Mouse (Mus musculus): Measurements from ENCODE around the gene Bik. TPM values are rescaled to one million over a fixed set of nuclear protein-coding genes. Genes with fewer than 3 reads are reported as not detected.
A peak's percentile ranks its signal among the peaks of the same experiment; 100 is the strongest.

The Bik gene
- total RNA-seq, 2 experiments from 2014 or later: 0.70 TPM; not detected in 1

DNA sequence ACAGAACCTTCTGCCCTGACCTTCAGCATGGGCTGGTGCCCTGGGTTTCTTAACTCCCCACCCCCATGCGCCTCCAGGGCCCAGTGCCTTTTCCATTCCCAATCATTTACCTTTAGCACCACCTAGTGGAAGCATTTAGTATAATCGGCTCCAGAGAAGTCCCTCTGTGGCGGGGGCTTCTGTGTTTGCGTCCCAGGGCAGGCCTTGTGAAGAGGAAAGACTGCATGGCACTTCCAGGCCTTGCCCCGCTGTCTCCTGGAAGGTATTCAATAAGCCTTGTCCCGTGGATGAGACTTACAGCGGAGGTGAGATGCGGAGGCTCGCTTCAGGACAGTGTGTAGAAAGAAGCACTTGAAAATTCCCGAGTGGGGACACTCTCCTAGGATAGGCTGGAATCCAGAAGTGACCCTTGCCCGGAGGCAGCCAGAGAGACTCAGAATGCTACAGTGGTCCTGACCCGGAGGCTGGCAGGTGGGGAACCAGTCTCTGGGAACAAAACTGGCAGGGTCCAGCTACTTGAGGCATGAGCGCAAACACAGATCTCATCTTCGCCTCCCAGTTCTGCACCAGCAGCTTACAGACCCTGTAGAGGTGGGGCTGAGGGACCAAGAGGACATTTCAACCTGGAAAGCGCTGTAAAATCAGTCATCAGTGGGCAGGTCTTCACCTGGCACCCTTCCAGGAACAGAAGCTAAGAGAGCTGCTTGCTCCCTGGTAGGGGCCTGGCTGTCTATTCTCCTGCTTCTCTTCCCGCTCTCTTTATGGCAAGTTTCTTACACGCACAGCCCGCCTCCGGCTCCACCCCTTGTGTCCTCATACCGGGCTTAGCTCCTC, 8.2 kb upstream of the Bik start:
- intact Hi-C loops (cut with DNase I): loop anchor here (1.0 to 10.0 kb wide), 4 partner anchors 136 to 714 kb away; no protein-coding TSS in a partner anchor
- Histone ChIP-seq H3K4me3 (no peak overlapping the region), H3K27ac (no peak overlapping the region)
- DNase-seq (ENCODE audit: extremely low spot score in 1 of 2, low spot score in 2 of 2): peak; percentile 38 to 45
- TF ChIP-seq CTCF (IDR thresholded peaks at IDR 0.05): peak; percentile 83

DNA sequence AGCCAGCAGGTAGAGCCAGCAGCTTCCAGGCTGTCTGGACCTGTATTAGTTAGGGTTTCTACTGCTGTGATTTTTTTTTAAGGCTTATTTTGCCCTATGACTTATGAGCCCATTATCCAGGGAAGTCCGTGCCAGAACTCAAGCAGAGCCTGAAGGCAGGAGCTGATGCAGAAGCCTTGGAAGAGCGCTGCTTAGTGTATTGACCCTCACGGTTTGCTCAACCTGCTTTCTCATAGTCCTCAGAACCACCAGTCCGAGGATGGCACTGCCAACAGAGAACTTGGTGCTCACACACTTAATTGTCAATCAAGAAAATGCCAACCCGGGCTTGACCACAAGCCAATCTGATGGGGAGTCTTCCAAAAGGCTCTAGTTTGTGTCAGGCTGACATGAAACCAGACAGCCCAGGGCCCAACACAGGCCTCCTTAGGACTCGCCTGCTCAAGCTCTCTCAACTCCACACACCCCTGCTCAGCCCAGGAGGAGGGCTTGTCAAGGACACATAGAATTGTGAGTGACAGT, 5.7 kb upstream of the Bik start:
- TF ChIP-seq CTCF (IDR thresholded peaks at IDR 0.05): no peak
- no peak for DNase-seq (ENCODE audit: extremely low spot score in 1 of 2, low spot score in 2 of 2)
- no peak overlapping the region for H3K27ac ChIP-seq
- intact Hi-C loops (cut with DNase I): no loop called here
- no peak overlapping the region for H3K4me3 ChIP-seq

DNA sequence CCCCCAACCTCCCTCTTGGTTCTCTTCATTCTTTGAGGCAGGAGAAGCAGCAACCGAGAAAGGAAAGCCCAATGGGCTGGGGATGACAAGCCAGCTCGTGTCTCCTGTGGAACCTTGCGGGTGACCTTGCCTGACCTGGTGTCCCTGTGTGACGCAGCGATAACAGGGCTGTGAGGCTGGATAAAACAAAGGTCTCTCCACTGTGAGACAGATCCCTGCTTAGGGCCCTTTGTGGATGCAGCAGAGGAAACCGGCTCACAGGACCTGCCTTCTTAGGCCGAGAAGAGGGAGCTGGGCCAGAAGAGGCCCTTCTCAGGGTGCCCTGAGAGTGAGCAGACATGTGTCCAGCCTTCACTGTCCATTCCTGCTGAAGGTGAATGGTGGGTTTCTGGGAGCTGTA, 3.5 kb upstream of the Bik start:
- no peak for TF ChIP-seq CTCF (IDR thresholded peaks at IDR 0.05)
- H3K27ac ChIP-seq: no peak overlapping the region
- intact Hi-C loops (cut with DNase I): no loop called here

DNA sequence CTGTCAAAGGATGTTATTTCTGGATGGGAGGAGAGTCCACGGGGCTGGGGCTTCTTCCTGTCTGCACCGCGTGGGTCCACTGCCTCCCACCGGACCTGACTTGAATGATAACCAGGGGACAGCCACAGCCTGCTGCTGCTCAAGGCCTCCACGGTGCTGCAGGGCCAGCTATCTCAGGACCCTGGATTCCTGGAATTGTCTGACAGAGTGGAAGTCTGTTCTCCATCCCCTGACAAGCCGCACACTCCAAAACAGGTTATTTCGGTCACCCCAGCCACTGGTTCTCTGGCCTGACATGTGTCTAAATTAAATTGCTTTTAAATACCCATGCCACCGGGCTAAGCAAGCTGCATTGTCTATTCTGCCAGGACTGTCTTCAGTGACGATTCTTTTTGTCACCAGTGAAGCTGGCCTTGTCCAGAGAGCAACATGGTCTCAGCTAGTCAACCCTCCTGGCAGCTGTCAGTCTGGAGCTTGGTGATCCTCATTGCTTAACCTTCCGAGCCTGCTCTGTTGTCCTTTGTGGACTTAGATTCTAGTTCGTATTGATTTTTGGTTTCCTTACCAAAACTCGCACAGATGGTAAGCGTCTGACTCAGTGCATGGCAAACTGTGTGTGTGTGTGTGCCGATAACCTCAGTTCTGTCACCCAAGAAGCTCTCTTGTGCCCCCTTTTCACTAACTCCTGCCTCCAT, 2.9 kb upstream of the Bik start:
- Histone ChIP-seq H3K4me3 (no peak overlapping the region), H3K27ac (no peak overlapping the region)
- no peak for TF ChIP-seq CTCF (IDR thresholded peaks at IDR 0.05)
- intact Hi-C loops (cut with DNase I): no loop called here
- no peak for DNase-seq (ENCODE audit: extremely low spot score in 1 of 2, low spot score in 2 of 2)

More for the DNA sequence above, 3.5 kb upstream of the Bik start:
- H3K4me3 ChIP-seq: no peak overlapping the region
- DNase-seq (ENCODE audit: extremely low spot score in 1 of 2, low spot score in 2 of 2): no peak

DNA sequence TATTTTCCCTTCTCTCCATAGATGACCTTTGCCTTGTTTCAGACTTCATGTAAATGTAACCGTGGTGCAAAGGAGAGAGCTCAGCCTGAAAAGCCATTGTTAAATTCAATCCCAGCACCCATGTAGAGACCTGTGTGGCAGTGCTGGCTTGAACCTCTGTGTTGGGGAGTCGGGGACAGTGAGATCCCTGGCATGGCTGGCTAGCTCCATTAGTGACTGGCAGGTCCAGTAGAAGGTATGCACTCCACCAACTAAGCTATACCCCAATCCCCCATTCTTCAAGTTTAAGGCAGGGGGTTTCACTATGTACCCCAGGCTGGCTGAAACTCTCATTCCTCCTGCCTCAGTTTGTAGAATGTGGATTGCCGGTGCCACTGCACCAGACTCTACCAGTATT, 2.3 kb upstream of the Bik start:
- intact Hi-C loops (cut with DNase I): no loop called here
- no peak for TF ChIP-seq CTCF (IDR thresholded peaks at IDR 0.05)
- Histone ChIP-seq H3K4me3 (no peak overlapping the region), H3K27ac (no peak overlapping the region)
- DNase-seq (ENCODE audit: extremely low spot score in 1 of 2, low spot score in 2 of 2): no peak

DNA sequence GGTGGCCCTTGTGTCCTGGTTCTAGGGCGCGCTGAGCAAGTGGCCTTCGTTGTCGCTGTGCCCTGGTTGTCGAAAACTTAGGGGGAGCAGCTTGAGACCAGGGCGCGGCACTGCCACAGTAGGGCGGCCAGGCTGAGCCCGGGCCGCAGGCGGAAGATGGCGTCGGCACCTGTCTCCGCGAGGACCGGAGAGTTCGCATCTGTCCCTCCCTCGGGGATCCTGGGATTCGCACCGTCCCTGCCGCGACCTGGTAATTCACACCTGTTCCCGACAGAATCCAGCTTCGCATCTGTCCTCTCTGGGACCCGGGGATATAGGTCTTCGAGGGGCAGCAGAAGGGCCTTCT, 403 bp downstream of the Bik start:
- Histone ChIP-seq H3K27ac (no peak overlapping the region), H3K4me3 (peak overlapping the region; percentile 50)
- no peak for TF ChIP-seq CTCF (IDR thresholded peaks at IDR 0.05)
- intact Hi-C loops (cut with DNase I): no loop called here
- DNase-seq (ENCODE audit: extremely low spot score in 1 of 2, low spot score in 2 of 2): no peak

DNA sequence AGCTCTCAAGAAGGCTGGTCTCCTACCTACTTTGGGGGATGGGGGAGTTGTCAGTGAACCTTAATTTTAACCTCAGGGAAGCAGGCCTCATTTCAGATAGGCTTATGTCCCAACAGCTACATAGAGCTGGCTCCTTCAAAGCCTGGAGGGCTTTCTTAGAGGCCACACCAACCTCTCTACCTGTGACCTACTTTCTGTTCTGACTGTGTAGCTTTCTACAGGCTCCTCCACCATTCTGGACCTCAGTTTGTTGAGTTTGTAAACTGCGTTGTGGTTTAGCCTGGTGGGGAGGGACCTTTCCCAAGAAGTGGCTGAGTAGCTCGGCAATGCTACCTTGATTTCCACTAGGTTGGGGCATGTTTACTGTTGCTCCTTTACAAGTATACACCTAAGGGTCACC, 1.1 kb downstream of the Bik start:
- Histone ChIP-seq H3K27ac (no peak overlapping the region), H3K4me3 (no peak overlapping the region)
- DNase-seq (ENCODE audit: extremely low spot score in 1 of 2, low spot score in 2 of 2): no peak
- no peak for TF ChIP-seq CTCF (IDR thresholded peaks at IDR 0.05)
- intact Hi-C loops (cut with DNase I): no loop called here

DNA sequence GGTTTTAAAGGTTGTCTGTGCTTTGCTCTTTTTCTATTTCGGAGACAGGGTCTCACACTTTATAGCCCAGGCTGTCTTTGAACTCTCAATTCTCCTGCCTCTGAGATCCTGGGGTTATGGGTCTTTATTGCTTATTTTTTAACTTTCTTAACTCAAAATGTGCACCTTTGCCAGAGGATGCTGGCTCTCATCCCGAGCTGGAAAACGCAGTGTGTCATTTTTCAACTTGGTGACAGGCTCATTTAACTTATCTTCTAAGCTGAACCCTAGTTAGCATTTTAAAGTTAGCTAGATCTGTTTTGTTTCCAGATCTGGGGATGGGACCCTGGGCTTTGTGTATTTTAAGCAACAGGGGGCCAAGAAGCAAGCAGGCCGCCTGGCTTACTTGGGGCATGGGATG, 2.2 kb downstream of the Bik start:
- DNase-seq (ENCODE audit: extremely low spot score in 1 of 2, low spot score in 2 of 2): no peak
- Histone ChIP-seq H3K4me3 (no peak overlapping the region), H3K27ac (no peak overlapping the region)
- no peak for TF ChIP-seq CTCF (IDR thresholded peaks at IDR 0.05)
- intact Hi-C loops (cut with DNase I): no loop called here

DNA sequence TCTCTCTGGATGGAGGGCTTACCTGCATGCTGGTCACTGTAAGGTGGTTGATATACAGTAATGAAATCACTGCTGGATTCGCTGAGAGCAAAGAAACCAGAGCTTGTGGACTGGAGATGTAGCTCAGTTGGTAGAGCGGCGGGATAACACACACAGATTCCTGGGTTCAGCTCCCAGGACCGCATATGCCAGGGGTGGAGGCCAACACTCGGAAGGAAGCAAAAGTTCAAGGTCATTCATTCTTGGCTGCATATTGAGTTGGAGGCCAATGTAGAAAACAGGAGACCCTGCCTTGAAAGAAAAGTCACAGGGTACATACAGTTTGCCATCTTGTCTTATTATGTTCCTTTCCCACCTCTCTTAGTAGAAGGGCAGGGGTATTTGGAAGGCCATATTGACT, 3.1 kb downstream of the Bik start:
- H3K27ac ChIP-seq: no peak overlapping the region
- no peak for DNase-seq (ENCODE audit: extremely low spot score in 1 of 2, low spot score in 2 of 2)
- intact Hi-C loops (cut with DNase I): no loop called here
- no peak for TF ChIP-seq CTCF (IDR thresholded peaks at IDR 0.05)
- H3K4me3 ChIP-seq: no peak overlapping the region

DNA sequence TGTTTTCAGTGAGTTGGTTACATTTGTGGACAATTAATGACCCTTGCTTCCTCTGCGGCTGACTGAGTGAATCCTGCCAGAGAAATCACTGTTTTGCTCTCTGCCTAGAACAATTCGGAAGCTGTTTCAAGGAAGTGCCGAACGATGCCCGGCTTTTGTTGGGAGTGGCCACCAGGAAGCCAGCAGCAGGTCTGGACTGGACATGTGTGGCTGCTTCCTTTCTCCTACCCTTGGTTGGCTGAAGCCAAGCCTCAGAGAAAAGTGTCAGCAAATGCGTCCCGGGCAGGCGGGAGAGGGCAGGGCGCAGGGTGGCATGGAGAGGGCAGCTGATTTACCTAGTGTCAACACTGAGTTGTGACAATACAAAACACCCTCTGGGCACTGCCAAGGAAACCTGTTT, 3.6 kb downstream of the Bik start:
- H3K27ac ChIP-seq: no peak overlapping the region
- intact Hi-C loops (cut with DNase I): no loop called here
- no peak for TF ChIP-seq CTCF (IDR thresholded peaks at IDR 0.05)
- no peak for DNase-seq (ENCODE audit: extremely low spot score in 1 of 2, low spot score in 2 of 2)
- H3K4me3 ChIP-seq: no peak overlapping the region

DNA sequence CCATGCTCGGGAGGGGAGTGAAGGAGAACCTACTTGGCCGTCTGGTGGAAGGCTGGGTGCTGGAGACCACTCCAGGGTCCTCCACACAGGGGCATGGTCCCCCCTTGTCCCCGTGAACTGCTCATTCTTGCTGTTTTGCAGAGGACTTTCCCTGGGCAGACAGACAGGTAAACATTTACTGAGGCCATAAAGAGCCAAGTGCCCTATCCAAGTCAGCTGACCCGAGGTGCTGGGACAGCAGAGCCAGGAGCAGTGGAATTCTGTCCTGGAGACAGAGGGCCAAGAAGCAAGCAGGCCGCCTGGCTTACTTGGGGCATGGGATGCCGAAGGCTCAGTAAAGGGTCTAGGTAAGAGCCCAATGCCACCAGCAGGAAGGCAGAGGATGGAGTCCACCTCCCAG, 4.0 kb downstream of the Bik start:
- DNase-seq (ENCODE audit: extremely low spot score in 1 of 2, low spot score in 2 of 2): no peak
- Histone ChIP-seq H3K4me3 (no peak overlapping the region), H3K27ac (no peak overlapping the region)
- no peak for TF ChIP-seq CTCF (IDR thresholded peaks at IDR 0.05)
- intact Hi-C loops (cut with DNase I): no loop called here

DNA sequence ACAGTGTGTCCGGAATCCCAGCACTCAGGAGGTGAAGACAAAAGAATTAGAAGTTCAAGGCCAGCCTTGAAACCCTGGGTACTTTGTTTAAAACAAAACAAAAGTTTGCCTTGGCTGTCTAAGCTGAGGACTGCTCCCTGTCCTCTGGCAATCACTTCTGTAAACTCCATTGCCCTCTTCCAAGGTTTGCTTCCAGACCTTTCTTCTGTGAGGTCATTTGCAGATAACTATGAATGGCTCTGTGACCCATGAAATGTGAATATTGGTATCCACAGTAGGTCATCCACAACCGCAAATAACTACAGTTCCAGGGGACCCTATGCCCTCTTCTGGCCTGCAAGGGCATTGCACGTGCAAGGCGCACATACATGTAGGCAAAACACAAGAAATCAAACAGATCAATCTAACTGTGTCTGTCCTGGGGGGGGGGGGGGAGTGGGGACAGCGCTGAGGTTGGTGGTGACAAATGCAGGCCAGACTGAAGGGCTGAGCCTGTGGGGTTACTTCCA, 5.4 kb downstream of the Bik start:
- Histone ChIP-seq H3K27ac (no peak overlapping the region), H3K4me3 (no peak overlapping the region)
- no peak for DNase-seq (ENCODE audit: extremely low spot score in 1 of 2, low spot score in 2 of 2)
- intact Hi-C loops (cut with DNase I): no loop called here
- TF ChIP-seq CTCF (IDR thresholded peaks at IDR 0.05): peak; percentile 6; the same call in 1 of the 2 replicates

All from left cerebral cortex, adult 2 months (tissue).